Mouse (Mus musculus): ENCODE results near the gene Zfand2a.

GRCm38 (mm10) chr5:139502281-139502680, 17.9 kb upstream of the Zfand2a start:
- TF ChIP-seq POLR2A (IDR thresholded peaks at IDR 0.05; ENCODE audit: borderline replicate concordance, control insufficient read depth, low read depth, low read length) (no peak), CTCF (IDR thresholded peaks at IDR 0.05; ENCODE audit: control insufficient read depth, insufficient read depth, low read length) (no peak)
